Mouse (Mus musculus) CH12.LX (cell line): ENCODE measurements at regions not wholly inside any gene's neighbourhood (a gene's known extent, or its start where the extent isn't known, plus 50 kb on each side); places are given as distances from the start of the nearest gene placed in this dataset.

ENCODE experiments used
- CTCF ChIP-seq, 2 experiments: IDR thresholded peaks in 1 of 2; conservative IDR thresholded peaks in 1 of 2; 2 replicates each; pipeline ENCODE4 v1.5.1; 2011 to 2012; ENCODE audit warnings: low read depth in 2 of 2, low read length in 2 of 2, improper control_type of control experiment in 1 of 2, inconsistent platforms in 1 of 2, mild to moderate bottlenecking in 1 of 2, moderate library complexity in 1 of 2
- ETS1 ChIP-seq: conservative IDR thresholded peaks from 2 replicates; pipeline ENCODE4 v1.6.1; 2012; ENCODE audit warnings: low read depth, mild to moderate bottlenecking, inconsistent platforms, low read length, improper control_type of control experiment, moderate library complexity
- KAT2A ChIP-seq: IDR thresholded peaks from 2 replicates; pipeline ENCODE4 v1.6.1; 2012; ENCODE audit warnings: low read length, improper control_type of control experiment, inconsistent platforms; ENCODE audit not compliant: insufficient replicate concordance
- MAFK ChIP-seq: IDR thresholded peaks from 2 replicates; pipeline ENCODE4 v1.6.1; 2011; ENCODE audit warnings: low read length, improper control_type of control experiment; ENCODE audit not compliant: insufficient replicate concordance
- MAX ChIP-seq: IDR thresholded peaks from 2 replicates; pipeline ENCODE4 v1.6.1; 2011; ENCODE audit warnings: low read length, improper control_type of control experiment
- MEF2A ChIP-seq: IDR thresholded peaks from 2 replicates; pipeline ENCODE4 v1.6.1; 2014; ENCODE audit warnings: low read depth, mild to moderate bottlenecking, inconsistent platforms, low read length, improper control_type of control experiment, borderline replicate concordance
- NRF1 ChIP-seq: IDR thresholded peaks from 2 replicates; pipeline ENCODE4 v1.6.1; 2014; ENCODE audit warnings: low read depth, mild to moderate bottlenecking, inconsistent platforms, low read length, improper control_type of control experiment, moderate library complexity
- POLR2A ChIP-seq: IDR thresholded peaks from 2 replicates; pipeline ENCODE4 v1.6.1; 2011; ENCODE audit warnings: low read depth, mild to moderate bottlenecking, improper control_type of control experiment, low read length
- TBP ChIP-seq: conservative IDR thresholded peaks from 2 replicates; pipeline ENCODE4 v1.6.1; 2011; ENCODE audit warnings: low read depth, low read length, improper control_type of control experiment

- no peak for TF ChIP-seq CTCF (conservative IDR thresholded peaks at IDR 0.05 in 1 of 2, IDR thresholded peaks at IDR 0.05 in 1 of 2; ENCODE audit: low read depth in 2 of 2, low read length in 2 of 2)
- TF ChIP-seq NRF1: no peak
- TF ChIP-seq POLR2A: no peak
- no peak for TF ChIP-seq TBP
- no peak for TF ChIP-seq ETS1
- no peak for TF ChIP-seq MEF2A
- TF ChIP-seq MAFK: no peak
- TF ChIP-seq KAT2A: no peak
- no peak for TF ChIP-seq MAX
Measured at GRCm38 (mm10) chr1:194026958-194027692, 590.9 kb upstream of the Plxna2 start.
